Mouse (Mus musculus) left cerebral cortex, postnatal 4 days (tissue): ENCODE results near the gene Fzr1. TPM values are rescaled to one million over a fixed set of nuclear protein-coding genes. Genes with fewer than 3 reads are reported as not detected.

Source experiments
- DNase-seq: peaks from one replicate; pipeline ENCODE4 v3.0.0-alpha.2; 2022
- intact Hi-C: fragments of 180-260 bp; cut with DNase I; formaldehyde crosslinking; loops from one replicate; pipeline ENCODE4 v1.15.1; 2025
- total RNA-seq, 2 experiments: library from RNA; stranded (reverse); gene quantifications; 2 replicates each; pipeline ENCODE4 v1.2.3; 2021

Fzr1 gene
- total RNA-seq, 2 experiments from 2014 or later = 109 to 112 TPM

GRCm38 (mm10) chr10:81358209-81358608 lies 20.1 kb downstream of the Fzr1 start:
- DNase-seq = no peak
- intact Hi-C loops = no loop called here

GRCm38 (mm10) chr10:81356991-81357844 lies 21.1 kb downstream of the Fzr1 start, which contains the start of gene Mfsd12:
Gene Mfsd12, plus strand, starts transcription at chr10:81357491.
- intact Hi-C loops = no loop called here
- peak; percentile 94 for DNase-seq

GRCm38 (mm10) chr10:81356352-81356990 lies 21.8 kb downstream of the Fzr1 start:
- no peak for DNase-seq
- intact Hi-C loops = no loop called here

DNA sequence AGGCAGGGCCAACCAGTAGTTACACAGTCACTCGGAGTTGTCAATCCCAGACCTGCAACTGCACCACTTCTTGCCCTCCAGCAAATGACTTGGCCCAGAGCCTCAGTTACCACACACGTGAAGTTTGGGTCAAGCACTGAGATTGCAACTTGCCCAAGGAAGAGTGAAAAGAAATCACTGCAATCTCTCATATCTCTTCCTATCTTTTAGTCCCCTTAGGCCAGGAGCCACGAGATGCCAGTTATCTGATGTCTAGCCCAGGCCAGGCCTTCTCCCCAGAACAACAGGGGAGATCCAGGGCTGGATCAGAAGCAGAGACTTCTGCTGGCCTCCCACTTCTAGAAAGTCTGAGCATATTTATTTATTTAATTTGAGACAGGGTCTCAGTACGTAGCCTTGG lies 22.8 kb downstream of the Fzr1 start:
- intact Hi-C loops = no loop called here
- no peak for DNase-seq

- no peak for DNase-seq
- intact Hi-C loops = loop anchor here (5.0 kb wide), 1 partner anchor 68 kb away; no protein-coding TSS in a partner anchor
These were observed 23.4 kb downstream of the Fzr1 start for GRCm38 (mm10) chr10:81354738-81355477.

GRCm38 (mm10) chr10:81351678-81352291 lies 26.5 kb downstream of the Fzr1 start:
- intact Hi-C loops = loop anchor here (5.0 kb wide), 1 partner anchor 64 kb away; no protein-coding TSS in a partner anchor

GRCm38 (mm10) chr10:81350351-81351063 lies 27.8 kb downstream of the Fzr1 start, which contains the start of gene Hmg20b:
Gene Hmg20b, minus strand, starts transcription at chr10:81350480.
- intact Hi-C loops = loop anchor here (5.0 kb wide), 1 partner anchor 63 kb away; no protein-coding TSS in a partner anchor
- peak; percentile 100 for DNase-seq

More at GRCm38 (mm10) chr10:81351678-81352291, 26.5 kb downstream of the Fzr1 start:
- DNase-seq = no peak

DNA sequence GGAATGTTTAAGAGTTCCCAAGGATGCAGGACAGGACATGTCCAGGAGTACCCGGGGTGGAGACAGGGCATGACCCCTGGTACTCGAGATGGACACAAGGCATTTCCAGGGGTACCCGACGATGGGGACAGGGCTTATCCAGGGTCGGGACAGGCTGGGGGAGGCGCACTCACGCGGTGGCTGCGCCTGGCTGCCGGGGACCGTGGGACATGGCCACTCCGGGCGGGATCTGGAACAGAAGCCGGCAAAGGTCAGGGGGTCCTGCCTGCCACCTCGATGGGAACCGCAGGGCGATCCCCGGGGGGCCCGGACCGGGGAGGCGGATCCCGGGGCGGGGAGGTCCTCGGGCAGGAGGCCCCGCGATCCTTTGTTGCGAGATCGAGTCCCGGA lies 28.4 kb downstream of the Fzr1 start:
- no peak for DNase-seq
- intact Hi-C loops = loop anchor here (5.0 to 10.0 kb wide), 2 partner anchors 63 to 155 kb away; no protein-coding TSS in a partner anchor

DNA sequence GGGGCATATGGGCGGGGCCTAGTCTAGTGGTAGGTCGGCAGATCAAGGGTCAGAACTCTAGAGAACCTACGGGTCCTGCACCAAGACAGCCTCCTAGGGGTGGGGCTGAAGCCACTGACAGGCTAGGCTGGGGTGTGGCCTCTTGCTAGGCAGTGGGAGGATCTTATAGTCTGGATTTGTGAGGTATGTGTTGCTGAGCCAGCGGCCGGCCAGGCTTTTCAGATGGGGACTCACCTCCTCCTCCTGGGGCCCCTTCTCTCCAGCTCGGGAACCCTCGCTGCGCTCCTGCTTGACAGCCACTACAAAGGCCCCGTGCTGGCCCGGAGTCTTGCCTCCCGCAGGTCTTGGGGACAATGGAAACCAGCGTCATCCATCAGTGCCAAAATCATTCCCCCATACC lies 29.2 kb downstream of the Fzr1 start:
- intact Hi-C loops = loop anchor here (10.0 kb wide), 1 partner anchor 154 kb away; no protein-coding TSS in a partner anchor
- DNase-seq = no peak

- DNase-seq = peak; percentile 53
- intact Hi-C loops = loop anchor here (10.0 kb wide), 1 partner anchor 152 kb away; no protein-coding TSS in a partner anchor
These were observed 31.8 kb downstream of the Fzr1 start for GRCm38 (mm10) chr10:81346453-81347067.

DNA sequence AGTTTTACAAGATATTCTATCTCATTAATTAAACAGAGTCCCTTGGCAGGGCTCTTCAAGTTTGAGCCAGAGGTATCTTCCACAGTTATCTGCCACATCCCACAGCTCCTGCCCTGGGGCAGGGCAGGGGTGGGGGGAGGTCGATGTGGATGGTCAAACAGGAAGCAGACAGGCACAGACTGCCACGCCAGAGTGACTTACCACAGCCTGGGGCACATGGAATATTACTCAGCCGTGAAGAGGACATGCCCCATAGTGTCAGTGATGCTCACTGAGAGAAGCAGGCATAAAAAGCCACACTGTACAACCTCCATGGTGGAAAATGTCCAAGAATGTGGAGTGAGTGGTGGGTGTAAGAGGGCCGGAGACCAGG lies 33.2 kb downstream of the Fzr1 start:
- DNase-seq = no peak
- intact Hi-C loops = loop anchor here (10.0 kb wide), 1 partner anchor 150 kb away; no protein-coding TSS in a partner anchor

DNA sequence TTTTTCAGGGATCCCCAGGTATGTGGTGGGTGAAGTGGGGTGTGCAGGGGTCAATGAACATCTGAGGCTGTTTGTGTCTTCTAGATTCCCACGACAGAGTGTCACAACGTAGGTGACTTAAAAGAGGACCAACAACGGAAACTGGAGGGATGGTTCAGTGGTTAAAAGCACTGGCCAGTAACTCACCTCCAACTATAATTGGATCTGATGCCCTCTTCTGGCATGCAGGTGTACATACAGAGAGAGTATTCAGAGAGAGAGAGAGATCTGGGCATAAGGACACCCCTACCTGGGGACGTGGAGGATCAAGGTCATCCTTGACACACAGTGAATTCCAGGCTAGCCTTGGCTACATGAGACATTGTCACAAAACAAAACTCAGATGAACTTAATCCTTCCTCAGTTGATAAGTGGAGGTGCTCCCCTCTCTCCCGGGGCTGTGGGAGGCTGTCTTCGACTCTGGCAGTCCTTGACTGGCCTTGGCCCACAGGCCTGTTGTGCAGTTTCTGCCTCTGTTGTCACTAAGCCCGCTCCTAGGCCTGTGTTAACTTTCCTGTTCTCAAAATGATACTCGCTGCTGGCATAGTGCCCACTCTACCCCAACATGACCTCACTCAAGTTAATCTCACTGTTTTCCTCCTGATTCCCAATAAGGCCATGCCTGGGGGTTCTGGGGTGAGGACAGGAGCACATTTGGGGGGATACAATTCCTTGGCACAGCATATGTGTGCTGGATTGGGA lies 33.7 kb downstream of the Fzr1 start:
- intact Hi-C loops = loop anchor here (10.0 kb wide), 1 partner anchor 150 kb away; no protein-coding TSS in a partner anchor
- DNase-seq = no peak

DNA sequence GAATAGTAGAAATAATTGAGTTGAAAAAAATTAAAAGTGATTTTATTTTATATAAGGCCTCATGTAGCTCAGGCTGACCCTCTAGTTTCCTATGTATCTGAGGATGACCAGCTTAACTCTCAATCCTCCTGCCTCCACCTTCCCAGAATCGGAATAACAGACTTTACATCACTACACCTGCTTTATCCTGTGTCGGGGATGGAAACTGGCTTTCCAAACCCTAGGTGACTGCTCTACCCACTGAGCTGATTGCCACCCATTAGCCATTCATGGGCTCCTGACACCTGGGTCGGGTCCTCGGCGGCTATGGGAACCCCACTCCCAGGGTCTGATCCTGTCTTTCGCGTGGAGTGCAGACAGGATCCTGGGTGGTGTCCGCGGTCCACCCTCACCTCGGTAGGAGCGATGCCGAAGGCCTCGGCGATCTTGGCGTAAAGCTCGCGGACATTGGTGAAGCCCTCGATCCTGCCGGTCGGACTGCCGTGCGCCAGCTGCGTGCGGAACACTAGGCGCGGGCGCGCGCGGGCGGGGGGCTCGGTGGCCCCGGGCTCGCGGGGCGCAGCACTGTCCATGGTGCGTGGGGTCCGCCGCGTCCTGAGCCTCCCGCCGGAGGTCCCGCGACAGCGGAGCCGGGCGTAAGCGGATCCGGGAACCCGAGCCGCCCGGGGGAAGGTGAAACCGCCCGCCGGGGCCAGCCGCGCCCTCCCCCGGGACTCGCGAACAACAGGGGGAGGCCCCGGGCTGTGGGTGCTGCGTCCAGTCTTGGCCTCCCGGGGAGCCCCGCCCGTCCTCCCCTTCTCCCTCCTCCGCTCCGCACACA lies 35.4 kb downstream of the Fzr1 start, which contains the start of gene Gipc3:
Gene Gipc3, minus strand, starts transcription at position 581 of the 820 bp plus-strand sequence.
- intact Hi-C loops = loop anchor here (10.0 kb wide), 1 partner anchor 148 kb away; no protein-coding TSS in a partner anchor
- no peak for DNase-seq

- DNase-seq = peak; percentile 76
- intact Hi-C loops = loop anchor here (10.0 kb wide), 1 partner anchor 147 kb away; no protein-coding TSS in a partner anchor
These were observed 36.9 kb downstream of the Fzr1 start for GRCm38 (mm10) chr10:81341333-81341949.

DNA sequence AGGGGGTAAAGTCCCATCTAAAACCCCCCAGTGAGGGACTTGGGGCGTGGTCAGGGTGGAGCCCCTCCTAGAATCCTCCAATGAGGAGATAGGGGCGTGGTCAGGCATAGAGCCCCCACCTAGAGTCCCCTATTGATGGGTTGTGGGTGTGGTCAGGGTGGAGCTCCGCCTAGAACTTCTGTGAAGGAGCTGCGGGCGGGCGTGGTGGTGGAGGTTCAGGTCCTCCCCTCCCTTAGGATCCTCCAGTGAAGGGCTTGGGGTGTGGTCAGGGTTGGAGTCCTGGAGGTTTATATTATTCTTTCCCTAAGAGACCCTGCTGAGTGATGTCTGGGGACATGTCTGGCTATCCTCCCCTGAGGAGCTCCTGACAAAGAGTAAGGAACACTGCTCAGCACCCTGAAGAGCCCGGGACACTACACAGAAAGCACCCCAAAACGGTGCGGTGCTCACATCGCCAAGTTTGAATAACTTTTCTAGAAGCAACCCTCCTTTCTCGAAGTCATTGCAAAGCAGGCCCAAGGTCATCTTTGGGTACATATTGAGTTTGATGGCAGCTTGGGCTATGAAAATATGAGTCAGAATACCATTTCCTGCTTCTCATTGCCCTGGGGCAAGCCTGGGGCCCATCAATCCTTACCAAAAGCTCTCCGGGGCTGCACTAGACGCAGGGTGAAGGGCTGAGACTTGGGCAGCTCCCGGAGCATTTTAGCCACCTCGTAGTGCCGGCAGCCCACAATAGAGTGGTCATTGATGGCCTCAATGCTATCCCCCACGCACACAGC lies 37.6 kb downstream of the Fzr1 start:
- DNase-seq = no peak
- intact Hi-C loops = loop anchor here (10.0 kb wide), 1 partner anchor 146 kb away; no protein-coding TSS in a partner anchor

GRCm38 (mm10) chr10:81336558-81336957 lies 41.8 kb downstream of the Fzr1 start:
- intact Hi-C loops = no loop called here
- DNase-seq = no peak
